Mouse (Mus musculus): Measurements from ENCODE around the gene Zfp488. TPM values are rescaled to one million over a fixed set of nuclear protein-coding genes. Genes with fewer than 3 reads are reported as not detected.
A peak's percentile ranks its signal among the peaks of the same experiment; 100 is the strongest.

Gene Zfp488
- 0.32 and 0.41 TPM in 2 replicates for polyA plus RNA-seq (2015; fragmentation: Nextera tagmentation; extraction: Ambion mirVana)

DNA sequence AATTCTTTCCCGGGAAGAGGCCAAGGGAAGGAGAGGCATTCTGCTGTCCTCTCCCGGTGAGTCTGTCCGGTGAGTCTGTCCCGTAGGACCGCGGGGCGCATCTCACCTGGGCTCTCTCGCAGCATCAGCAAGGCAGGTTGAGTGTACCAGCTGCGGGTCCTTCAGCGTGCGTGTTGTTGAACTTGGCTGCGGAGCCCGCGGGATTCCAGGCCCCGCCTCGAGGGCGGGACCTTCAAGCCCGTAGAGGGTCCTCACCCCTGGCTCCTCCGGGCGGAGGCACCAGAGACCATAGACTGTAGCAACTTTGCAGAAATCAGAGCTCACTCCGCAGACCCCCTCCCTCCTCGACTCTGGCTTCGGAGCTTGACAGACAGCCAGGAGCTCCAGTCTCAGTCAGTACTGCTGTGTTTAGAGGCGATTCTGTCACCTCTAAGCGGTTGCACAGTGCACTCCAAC is at the start of gene Zfp488:
Zfp488 (minus strand) TSS at position 161 of the 456 bp plus-strand sequence.
- WGBS = 2% methylated on average over 25 of the region's 25 CpGs
- peak; percentile 57; the same call in 1 of the 2 replicates for ATAC-seq (ENCODE audit: low FRiP score)
- H3K9me3 ChIP-seq = no peaks in the 10 kb centered on the region
- H3K4me2 ChIP-seq = peak within 1 kb of the TSS; percentile 79
- peaks cover 14% of the 10 kb centered on the region for H3K27me3 ChIP-seq
- peaks cover 14% of the 10 kb centered on the region for H3K4me1 ChIP-seq (replicated peaks)
- no peak within 1 kb of the TSS for H3K27ac ChIP-seq
- H3K9ac ChIP-seq = peak within 1 kb of the TSS; percentile 65
- H3K36me3 ChIP-seq = no peaks in the 10 kb centered on the region
- peak within 1 kb of the TSS; percentile 42 for H3K4me3 ChIP-seq

DNA sequence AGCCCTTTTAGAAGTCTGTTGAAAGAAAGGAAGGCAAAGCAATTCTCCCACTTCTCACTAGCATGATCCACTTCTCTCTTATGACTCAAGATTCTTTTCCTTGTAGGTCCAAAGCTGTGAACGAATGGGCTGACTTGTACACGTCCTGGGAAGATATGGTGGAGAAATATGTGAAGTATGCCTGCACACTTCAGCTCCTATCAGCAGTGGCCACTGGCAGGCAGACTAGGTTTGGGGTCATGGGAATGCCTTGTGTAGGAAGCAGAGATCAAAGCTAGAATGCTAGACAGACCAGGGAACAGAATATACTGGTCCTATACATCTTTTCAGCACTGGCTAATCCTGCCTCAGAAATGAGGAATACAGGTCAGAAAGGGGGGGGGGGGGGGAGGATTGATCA is 48.1 kb upstream of the Zfp488 start:
- Histone ChIP-seq H3K27me3 (no peaks in the 10 kb centered on the region), H3K4me1 (replicated peaks) (no peaks in the 10 kb centered on the region), H3K9me3 (0 out of 2 replicates have a peak, but pooled peaks cover 6% of the 10 kb centered on the region), H3K27ac (no peak overlapping the region), H3K9ac (no peak overlapping the region), H3K4me2 (no peak overlapping the region), H3K36me3 (no peaks in the 10 kb centered on the region), H3K4me3 (no peak overlapping the region)
- WGBS = 75% methylated on average over 2 of the region's 2 CpGs
- no peak for ATAC-seq (ENCODE audit: low FRiP score)

DNA sequence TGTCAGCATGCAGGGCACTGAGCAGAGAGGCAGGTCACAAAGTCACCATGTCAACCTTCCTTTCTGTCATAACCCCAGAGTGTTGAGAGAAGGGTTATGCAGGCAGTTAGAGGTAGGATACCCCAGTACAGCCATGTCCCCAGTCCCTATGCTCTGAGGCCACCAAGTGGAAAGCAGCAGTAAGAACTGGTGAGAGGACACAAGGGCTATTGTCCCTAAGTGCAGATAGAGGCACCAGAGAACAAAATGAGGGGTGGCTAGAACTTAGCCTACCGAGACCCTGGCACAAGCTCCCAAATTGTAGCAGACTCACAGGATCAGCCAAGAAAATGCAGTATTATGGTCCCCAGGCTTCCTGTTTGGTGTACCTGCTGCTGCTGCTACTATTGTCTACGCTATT is 38.4 kb upstream of the Zfp488 start:
- H3K27me3 ChIP-seq = no peaks in the 10 kb centered on the region
- no peaks in the 10 kb centered on the region for H3K9me3 ChIP-seq
- H3K27ac ChIP-seq = no peak overlapping the region
- H3K36me3 ChIP-seq = no peaks in the 10 kb centered on the region
- no peak overlapping the region for H3K4me2 ChIP-seq
- no peaks in the 10 kb centered on the region for H3K4me1 ChIP-seq (replicated peaks)
- 91% methylated on average over 2 of the region's 2 CpGs for WGBS
- H3K9ac ChIP-seq = no peak overlapping the region
- ATAC-seq (ENCODE audit: low FRiP score) = no peak
- no peak overlapping the region for H3K4me3 ChIP-seq

DNA sequence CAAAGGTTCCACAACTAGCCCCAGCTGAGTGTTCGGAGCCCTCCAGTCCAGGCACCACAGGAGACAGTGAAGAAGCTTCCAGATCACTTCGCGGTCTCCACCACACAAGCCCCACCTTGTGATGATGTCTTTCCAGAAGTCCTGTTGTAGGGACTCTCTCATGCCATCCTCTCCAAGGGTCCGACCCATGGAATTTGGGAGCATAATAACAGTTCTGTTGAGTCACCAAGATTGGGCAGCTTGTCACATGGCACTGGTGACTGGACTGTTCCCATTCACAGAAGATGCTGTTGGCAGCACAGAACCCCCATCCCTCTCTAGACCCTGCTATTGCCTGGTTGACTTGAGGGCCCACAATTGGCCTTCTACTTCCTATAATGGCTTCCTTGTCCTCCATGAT is 37.8 kb upstream of the Zfp488 start, which contains the start of gene Gm5460:
Gm5460 (plus strand) TSS at position 378 of the 400 bp plus-strand sequence.
- Histone ChIP-seq H3K9ac (no peak within 1 kb of the TSS), H3K27me3 (no peaks in the 10 kb centered on the region), H3K36me3 (no peaks in the 10 kb centered on the region), H3K4me3 (no peak within 1 kb of the TSS), H3K4me1 (replicated peaks) (no peaks in the 10 kb centered on the region), H3K27ac (no peak within 1 kb of the TSS), H3K4me2 (no peak within 1 kb of the TSS), H3K9me3 (no peaks in the 10 kb centered on the region)
- 95% methylated on average over 4 of the region's 4 CpGs for WGBS
- no peak for ATAC-seq (ENCODE audit: low FRiP score)

DNA sequence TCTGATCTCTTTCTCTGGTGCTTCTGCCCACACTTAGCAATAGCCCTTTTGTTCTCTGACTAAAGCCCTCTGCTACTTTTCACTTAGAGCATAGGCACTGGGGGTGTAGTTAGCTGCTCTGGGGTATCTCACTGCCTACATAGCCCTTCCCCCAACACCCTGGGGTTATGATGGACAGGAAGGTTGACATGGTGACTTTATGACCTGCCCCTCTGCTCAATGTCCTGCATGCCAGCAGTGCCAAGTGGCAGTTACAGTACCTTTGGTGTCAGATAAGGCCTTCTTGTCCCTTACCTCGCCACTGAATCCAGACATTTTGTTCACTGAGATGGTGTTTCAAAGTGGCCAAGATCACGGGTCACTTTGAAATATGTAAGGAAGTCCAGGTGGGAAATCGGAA is 36.5 kb upstream of the Zfp488 start, which contains the start of gene Gm30083:
Gm30083 (minus strand) TSS at position 120 of the 400 bp plus-strand sequence.
- H3K4me1 ChIP-seq (replicated peaks) = no peaks in the 10 kb centered on the region
- H3K27me3 ChIP-seq = no peaks in the 10 kb centered on the region
- H3K9me3 ChIP-seq = no peaks in the 10 kb centered on the region
- WGBS = 91% methylated on average over 3 of the region's 3 CpGs
- ATAC-seq (ENCODE audit: low FRiP score) = no peak
- H3K4me3 ChIP-seq = no peak within 1 kb of the TSS
- no peak within 1 kb of the TSS for H3K9ac ChIP-seq
- no peak within 1 kb of the TSS for H3K27ac ChIP-seq
- H3K4me2 ChIP-seq = no peak within 1 kb of the TSS
- no peaks in the 10 kb centered on the region for H3K36me3 ChIP-seq

DNA sequence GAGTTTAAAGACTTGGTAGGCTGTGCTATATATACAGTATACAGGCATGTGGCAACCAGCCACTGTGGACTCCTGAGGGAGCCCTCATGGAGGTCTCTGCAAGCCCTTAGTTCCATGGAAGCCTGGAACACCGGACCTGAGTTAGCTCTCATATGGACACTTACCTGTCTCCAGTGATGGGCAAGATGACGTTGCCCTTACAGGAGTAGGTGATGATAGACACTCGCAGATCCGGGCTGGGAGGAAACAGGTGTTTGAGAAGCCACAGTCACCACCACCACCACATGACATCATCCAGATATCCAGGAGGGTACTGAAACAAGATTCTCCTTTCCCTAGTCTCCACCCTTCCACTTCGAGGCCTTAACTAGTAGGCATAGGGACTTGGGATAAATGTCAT is 23.8 kb upstream of the Zfp488 start:
- H3K27me3 ChIP-seq = no peaks in the 10 kb centered on the region
- H3K4me3 ChIP-seq = no peak overlapping the region
- no peaks in the 10 kb centered on the region for H3K36me3 ChIP-seq
- H3K9ac ChIP-seq = no peak overlapping the region
- no peak overlapping the region for H3K27ac ChIP-seq
- WGBS = 95% methylated on average over 5 of the region's 5 CpGs
- H3K9me3 ChIP-seq = no peaks in the 10 kb centered on the region
- no peak overlapping the region for H3K4me2 ChIP-seq
- no peak for ATAC-seq (ENCODE audit: low FRiP score)
- H3K4me1 ChIP-seq (replicated peaks) = no peaks in the 10 kb centered on the region

DNA sequence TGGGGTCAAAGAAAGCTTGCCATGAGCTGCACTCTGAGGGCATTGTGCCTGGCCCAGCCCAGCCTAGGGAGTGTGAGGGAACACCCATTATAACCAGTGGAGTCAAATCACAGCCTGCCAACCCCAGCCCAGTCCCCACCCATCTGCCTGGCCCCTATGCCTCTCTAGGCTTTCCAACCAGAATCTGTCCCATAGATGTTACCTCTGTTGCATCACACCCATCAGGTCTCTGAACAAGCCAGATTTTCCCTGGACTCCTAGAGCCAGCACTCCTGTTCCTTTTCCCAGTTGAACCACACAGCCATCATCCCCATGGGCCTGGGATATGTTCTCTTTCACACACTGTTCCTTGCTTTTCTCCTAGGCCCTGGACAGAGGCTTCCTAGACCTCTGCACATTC is 22.9 kb upstream of the Zfp488 start:
- no peak overlapping the region for H3K27ac ChIP-seq
- H3K4me2 ChIP-seq = no peak overlapping the region
- no peaks in the 10 kb centered on the region for H3K9me3 ChIP-seq
- no peak overlapping the region for H3K9ac ChIP-seq
- H3K36me3 ChIP-seq = no peaks in the 10 kb centered on the region
- H3K4me1 ChIP-seq (replicated peaks) = no peaks in the 10 kb centered on the region
- ATAC-seq (ENCODE audit: low FRiP score) = no peak
- H3K27me3 ChIP-seq = no peaks in the 10 kb centered on the region
- no peak overlapping the region for H3K4me3 ChIP-seq

DNA sequence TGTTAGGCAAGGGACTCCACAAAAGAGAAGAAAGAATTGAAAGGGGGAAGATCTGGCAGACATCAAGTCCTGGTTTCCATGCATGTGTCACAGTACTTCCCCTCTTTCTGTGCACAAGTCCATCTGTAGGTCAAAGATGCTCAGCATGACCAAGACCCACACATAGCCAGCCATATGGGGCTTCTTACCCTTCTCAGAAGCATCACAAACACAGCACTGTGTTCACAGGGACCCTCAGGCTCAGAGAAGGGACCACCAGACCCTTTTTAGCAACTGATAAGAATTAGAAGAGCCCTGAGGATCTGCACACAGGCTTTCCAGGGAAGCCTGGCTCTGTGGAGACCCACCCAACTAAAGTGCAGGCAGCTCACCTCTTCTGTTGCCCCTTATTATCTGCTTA is 21.5 kb upstream of the Zfp488 start:
- no peaks in the 10 kb centered on the region for H3K4me1 ChIP-seq (replicated peaks)

DNA sequence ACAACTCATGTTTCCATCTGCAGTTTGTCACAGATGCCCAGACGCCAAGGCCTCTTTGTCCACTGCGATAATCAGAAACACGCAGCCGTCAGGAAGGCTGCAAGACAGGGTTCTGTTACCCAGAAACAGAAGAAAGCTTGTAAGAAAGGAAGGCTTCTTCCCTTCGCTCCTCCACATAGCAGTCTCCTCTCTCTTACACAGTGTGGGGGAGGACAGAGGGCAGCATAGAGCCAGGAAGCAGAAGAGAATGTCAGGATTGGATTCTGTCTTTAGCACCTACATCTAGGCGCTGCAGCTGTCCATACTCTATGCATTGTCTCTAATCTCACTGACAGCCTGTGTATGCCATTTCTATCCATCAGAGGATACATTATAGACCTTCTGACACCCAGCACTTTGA is 18.9 kb upstream of the Zfp488 start:
- Histone ChIP-seq H3K9me3 (no peaks in the 10 kb centered on the region), H3K36me3 (no peaks in the 10 kb centered on the region), H3K27me3 (no peaks in the 10 kb centered on the region), H3K27ac (no peak overlapping the region), H3K4me1 (replicated peaks) (no peaks in the 10 kb centered on the region), H3K9ac (no peak overlapping the region), H3K4me3 (no peak overlapping the region), H3K4me2 (no peak overlapping the region)
- WGBS = 78% methylated on average over 6 of the region's 6 CpGs
- no peak for ATAC-seq (ENCODE audit: low FRiP score)

More for the DNA sequence above, 21.5 kb upstream of the Zfp488 start:
- H3K4me2 ChIP-seq = no peak overlapping the region
- H3K9ac ChIP-seq = no peak overlapping the region
- ATAC-seq (ENCODE audit: low FRiP score) = no peak
- no peaks in the 10 kb centered on the region for H3K27me3 ChIP-seq
- H3K4me3 ChIP-seq = no peak overlapping the region
- no peaks in the 10 kb centered on the region for H3K36me3 ChIP-seq
- no peaks in the 10 kb centered on the region for H3K9me3 ChIP-seq
- no peak overlapping the region for H3K27ac ChIP-seq

DNA sequence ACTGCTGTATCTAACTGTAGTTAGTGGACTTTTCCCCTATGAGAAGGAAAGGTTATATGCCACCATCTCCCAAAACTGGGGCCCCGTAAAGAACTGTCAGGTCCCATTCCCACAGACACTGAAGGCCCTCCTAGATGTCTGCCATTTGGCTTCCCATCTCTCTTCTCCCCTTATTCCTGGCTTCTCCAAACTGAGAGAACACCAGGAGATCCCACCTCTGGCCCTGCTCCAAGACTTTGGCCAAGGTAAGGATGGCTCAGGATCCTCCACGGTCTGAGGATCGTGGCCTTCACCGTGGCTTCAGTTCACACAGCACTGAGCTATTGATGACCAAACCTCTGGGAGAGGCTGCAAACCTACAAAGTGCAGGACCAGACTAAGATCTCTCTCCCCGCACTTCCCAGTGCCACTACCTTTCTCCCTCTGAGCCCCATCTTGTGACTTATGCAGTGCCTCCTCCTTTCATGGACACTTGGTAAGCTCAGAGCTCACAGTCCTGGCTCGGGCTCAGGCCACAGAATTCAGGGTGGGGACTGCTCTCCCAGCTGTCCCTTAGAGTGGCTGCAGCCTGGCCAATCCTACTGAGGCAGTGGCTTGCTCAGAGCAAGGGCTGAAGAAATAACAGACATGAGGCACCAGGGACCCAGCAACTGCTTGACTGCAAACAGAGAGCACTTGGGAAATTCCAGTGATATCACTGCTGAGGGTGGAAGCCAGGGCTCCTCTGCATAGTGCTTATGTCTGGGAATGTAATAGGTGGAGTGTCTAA is 15.1 kb upstream of the Zfp488 start:
- Histone ChIP-seq H3K27me3 (no peaks in the 10 kb centered on the region), H3K4me2 (no peak overlapping the region), H3K4me3 (no peak overlapping the region), H3K36me3 (no peaks in the 10 kb centered on the region), H3K9ac (no peak overlapping the region), H3K27ac (no peak overlapping the region), H3K9me3 (no peaks in the 10 kb centered on the region), H3K4me1 (replicated peaks) (no peaks in the 10 kb centered on the region)
- WGBS = 90% methylated on average over 6 of the region's 6 CpGs
- ATAC-seq (ENCODE audit: low FRiP score) = no peak

DNA sequence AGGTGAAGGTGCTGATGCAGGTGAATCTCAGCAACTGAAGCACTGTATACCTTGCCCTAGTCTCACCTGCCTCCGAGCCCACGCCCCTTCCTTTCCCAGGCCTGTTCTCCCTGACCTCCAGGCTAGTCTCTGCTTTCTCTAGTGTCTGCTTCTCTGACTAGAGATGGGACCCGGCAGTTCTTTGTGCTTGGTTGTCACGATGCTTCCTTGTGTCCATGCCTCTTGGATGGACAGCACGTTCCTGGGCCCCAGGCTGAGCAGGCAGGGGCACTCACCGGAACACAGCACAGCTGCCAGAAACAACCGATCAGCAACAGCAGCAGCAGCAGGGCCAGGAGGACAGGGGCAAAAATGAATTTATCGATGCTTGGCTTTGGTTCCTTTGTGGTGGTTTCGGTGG is 14.5 kb upstream of the Zfp488 start:
- WGBS = 91% methylated on average over 9 of the region's 9 CpGs
- ATAC-seq (ENCODE audit: low FRiP score) = no peak

DNA sequence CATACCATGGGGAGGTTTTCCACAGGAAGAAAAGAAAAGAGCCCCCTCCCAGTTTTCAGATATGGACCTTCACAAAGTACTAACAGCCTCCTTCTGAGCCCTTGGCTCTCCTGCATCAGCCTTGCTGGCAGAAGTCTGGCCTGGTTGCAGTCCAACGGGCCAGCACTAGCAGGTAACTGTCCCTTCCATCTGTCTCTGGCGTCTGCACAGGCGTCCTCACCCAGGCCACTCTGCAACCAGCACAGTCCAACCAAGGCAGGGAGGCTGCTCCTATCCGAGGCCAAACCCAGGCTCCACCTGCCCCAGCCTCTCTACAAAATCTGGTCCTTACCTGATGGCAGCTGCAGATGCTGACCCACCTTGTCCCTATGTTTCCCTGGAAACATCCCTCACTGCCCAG is 13.4 kb upstream of the Zfp488 start:
- Histone ChIP-seq H3K27me3 (no peaks in the 10 kb centered on the region), H3K4me3 (no peak overlapping the region), H3K9ac (no peak overlapping the region), H3K4me1 (replicated peaks) (no peaks in the 10 kb centered on the region), H3K4me2 (no peak overlapping the region), H3K27ac (no peak overlapping the region), H3K36me3 (no peaks in the 10 kb centered on the region), H3K9me3 (no peaks in the 10 kb centered on the region)
- ATAC-seq (ENCODE audit: low FRiP score) = no peak
- WGBS = 80% methylated on average over 4 of the region's 4 CpGs

More for the DNA sequence above, 14.5 kb upstream of the Zfp488 start:
- no peak overlapping the region for H3K27ac ChIP-seq
- H3K4me3 ChIP-seq = no peak overlapping the region
- no peaks in the 10 kb centered on the region for H3K9me3 ChIP-seq
- H3K9ac ChIP-seq = no peak overlapping the region
- H3K27me3 ChIP-seq = no peaks in the 10 kb centered on the region
- H3K36me3 ChIP-seq = no peaks in the 10 kb centered on the region
- H3K4me1 ChIP-seq (replicated peaks) = no peaks in the 10 kb centered on the region
- H3K4me2 ChIP-seq = no peak overlapping the region

DNA sequence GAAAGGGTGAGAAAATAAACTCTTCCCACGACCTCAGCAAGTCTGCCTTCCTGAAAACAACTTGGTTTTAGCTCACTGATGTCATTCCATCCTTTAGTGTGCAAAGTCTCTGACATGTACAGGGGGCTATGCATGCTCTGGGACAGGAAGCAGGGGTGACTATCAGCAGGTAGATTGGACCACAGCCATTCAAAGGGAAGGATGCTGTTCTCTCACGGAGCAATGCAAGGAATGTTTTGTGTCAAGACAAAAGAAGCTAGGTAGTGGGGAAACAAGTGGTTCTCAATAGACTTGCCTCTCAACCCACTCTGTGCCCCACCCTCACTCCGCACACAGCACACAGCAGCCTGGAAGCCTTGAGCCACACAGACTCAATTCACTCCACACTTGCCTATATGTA is 10.6 kb upstream of the Zfp488 start:
- 55% methylated on average over 3 of the region's 3 CpGs for WGBS
- Histone ChIP-seq H3K27me3 (no peaks in the 10 kb centered on the region), H3K9ac (no peak overlapping the region), H3K9me3 (no peaks in the 10 kb centered on the region), H3K4me1 (replicated peaks) (no peaks in the 10 kb centered on the region), H3K27ac (no peak overlapping the region), H3K36me3 (no peaks in the 10 kb centered on the region), H3K4me3 (no peak overlapping the region), H3K4me2 (no peak overlapping the region)
- no peak for ATAC-seq (ENCODE audit: low FRiP score)
